Mouse (Mus musculus) neural tube, embryonic 12.5 days (tissue): Measurements from ENCODE around the gene Nr2f1. TPM values are rescaled to one million over a fixed set of nuclear protein-coding genes. Genes with fewer than 3 reads are reported as not detected.

Source experiments
- ATAC-seq: fragments of 200-750 bp; cut with Nextera tagmentation; 2 replicates; pipeline ENCODE4 v1.8.0; 2017; ENCODE audit warnings: low read depth, mild to moderate bottlenecking, moderate TSS enrichment, moderate library complexity; ENCODE audit not compliant: low FRiP score
- H3K27ac ChIP-seq: fragments of 300-500 bp; sonication (generic); 2 replicates; pipeline ENCODE4 v1.5.1; 2016
- H3K27me3 ChIP-seq: fragments of 300-500 bp; sonication (generic); replicated peaks from 2 replicates; pipeline ENCODE4 v1.6.1; 2016; ENCODE audit warnings: mild to moderate bottlenecking
- H3K36me3 ChIP-seq: fragments of 300-500 bp; sonication (generic); 2 replicates; pipeline ENCODE4 v1.6.1; 2016; ENCODE audit warnings: mild to moderate bottlenecking
- H3K4me1 ChIP-seq: fragments of 300-500 bp; sonication (generic); 2 replicates; pipeline ENCODE4 v1.6.1; 2016
- H3K4me2 ChIP-seq: fragments of 300-500 bp; sonication (generic); replicated peaks from 2 replicates; pipeline ENCODE4 v1.6.1; 2016; ENCODE audit warnings: mild to moderate bottlenecking
- H3K4me3 ChIP-seq: fragments of 300-500 bp; sonication (generic); 2 replicates; pipeline ENCODE4 v1.5.1; 2016
- H3K9ac ChIP-seq: fragments of 300-500 bp; sonication (generic); 2 replicates; pipeline ENCODE4 v1.6.1; 2016; ENCODE audit warnings: mild to moderate bottlenecking
- H3K9me3 ChIP-seq: fragments of 300-500 bp; sonication (generic); 2 replicates; pipeline ENCODE4 v1.6.1; 2016; ENCODE audit warnings: mild to moderate bottlenecking
- WGBS: fragments of 180-500 bp; shearing (Covaris S2); methylation state at CpG from one replicate; pipeline ENCODE4 v1.1.7; 2016; 5-methylcytosine and 5-hydroxymethylcytosine counted together
- polyA plus RNA-seq: library from polyadenylated mRNA; unstranded; fragments of >200 nt; fragmentation: Nextera tagmentation; extraction: Ambion mirVana; gene quantifications from 2 replicates; pipeline ENCODE4 v1.2.1, GENCODE M21; 2016

Nr2f1 gene
- polyA plus RNA-seq, 1 experiment from 2014 or later, result 48.4 TPM

DNA sequence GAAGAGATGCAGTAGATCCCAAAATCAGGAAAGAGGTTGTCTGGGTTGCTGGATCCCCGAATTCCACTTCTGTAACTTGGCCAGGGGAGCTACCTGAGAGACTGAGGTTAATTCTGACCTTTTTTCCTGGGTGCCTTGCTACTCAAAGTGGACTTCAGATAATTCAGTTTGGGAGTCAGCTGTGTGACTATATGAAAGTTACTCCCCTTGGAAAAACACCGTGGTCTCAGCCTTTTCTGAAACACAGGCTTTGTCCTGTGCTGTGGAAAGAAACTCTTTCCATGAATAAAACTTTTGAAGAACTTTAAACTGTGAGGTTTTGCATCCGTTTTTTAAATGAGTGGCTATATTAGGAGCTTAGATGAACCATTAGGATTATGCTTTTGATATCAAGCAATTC, 25.4 kb downstream of the Nr2f1 start:
- 14% methylated on average over 3 of the region's 3 CpGs for WGBS
- Histone ChIP-seq H3K4me2 (no peak overlapping the region), H3K27me3 (peaks cover 51% of the 10 kb centered on the region), H3K4me3 (no peak overlapping the region), H3K4me1 (peaks cover 8% of the 10 kb centered on the region), H3K9me3 (no peaks in the 10 kb centered on the region), H3K36me3 (no peaks in the 10 kb centered on the region), H3K27ac (no peak overlapping the region), H3K9ac (no peak overlapping the region)
- no peak for ATAC-seq

DNA sequence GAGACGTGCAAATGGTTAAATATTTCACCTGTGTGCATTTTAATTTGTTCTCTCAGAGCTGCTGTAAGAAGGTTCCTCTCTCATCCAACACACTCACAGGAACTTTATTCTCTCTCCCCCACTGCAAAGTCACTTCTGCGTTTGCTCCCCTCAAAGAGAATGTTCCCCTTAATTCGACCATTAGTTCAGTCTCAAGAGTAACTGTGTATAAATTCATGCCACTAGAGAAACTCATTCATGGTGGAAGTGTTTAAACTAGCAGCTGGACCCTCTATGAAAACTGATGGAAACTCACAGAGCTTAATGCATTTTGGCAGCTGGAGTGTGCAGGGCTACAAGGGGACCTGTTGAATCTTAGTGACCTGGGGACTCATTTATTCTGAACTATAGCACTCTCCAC, 26.7 kb downstream of the Nr2f1 start:
- peaks cover 51% of the 10 kb centered on the region for H3K27me3 ChIP-seq

DNA sequence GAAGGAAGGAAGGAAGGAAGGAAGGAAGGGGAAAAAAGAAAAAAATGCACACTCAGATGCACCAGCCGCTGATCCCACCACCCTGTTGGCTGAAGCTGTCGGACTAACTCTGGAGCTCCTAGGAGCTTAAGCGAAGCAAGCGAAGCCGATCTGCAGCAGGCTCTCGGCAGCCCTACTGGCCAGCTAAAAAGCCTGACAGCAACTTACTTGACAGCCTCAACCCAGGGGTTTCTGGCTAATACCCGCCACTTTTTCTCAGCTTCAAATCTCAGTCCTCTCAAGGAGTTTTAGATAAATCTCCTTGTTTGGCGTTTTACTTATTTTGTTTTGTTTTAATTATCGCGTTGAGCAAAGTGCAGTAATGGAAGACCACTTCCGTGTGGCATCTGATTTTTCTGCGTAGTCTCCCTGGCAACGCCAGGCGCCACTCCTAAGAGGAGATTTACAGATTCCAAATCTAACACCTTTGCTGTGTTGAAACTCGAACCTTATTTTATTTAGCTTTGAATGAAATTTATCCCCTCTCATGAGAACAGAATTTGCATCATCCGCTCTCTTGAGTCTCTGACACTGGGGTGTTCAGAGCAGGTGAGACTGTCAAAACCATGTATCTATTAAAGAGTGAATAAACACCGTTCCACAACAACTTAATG, 27.4 kb downstream of the Nr2f1 start:
- Histone ChIP-seq H3K9me3 (no peaks in the 10 kb centered on the region), H3K9ac (no peak overlapping the region), H3K4me3 (no peak overlapping the region), H3K36me3 (no peaks in the 10 kb centered on the region), H3K4me2 (peak overlapping the region; percentile 37), H3K4me1 (peaks cover 5% of the 10 kb centered on the region; the same call in 1 of the 2 replicates), H3K27ac (no peak overlapping the region), H3K27me3 (peaks cover 51% of the 10 kb centered on the region)
- ATAC-seq, result peak; percentile 51; the same call in 1 of the 2 replicates
- 3% methylated on average over 17 of the region's 17 CpGs for WGBS

More for the DNA sequence above, 26.7 kb downstream of the Nr2f1 start:
- H3K9me3 ChIP-seq, result no peaks in the 10 kb centered on the region
- H3K36me3 ChIP-seq, result no peaks in the 10 kb centered on the region
- H3K4me1 ChIP-seq, result peaks cover 5% of the 10 kb centered on the region; the same call in 1 of the 2 replicates
- WGBS, result 11% methylated on average over 3 of the region's 3 CpGs
- H3K4me3 ChIP-seq, result no peak overlapping the region
- no peak overlapping the region for H3K9ac ChIP-seq
- ATAC-seq, result no peak
- H3K4me2 ChIP-seq, result no peak overlapping the region
- no peak overlapping the region for H3K27ac ChIP-seq

DNA sequence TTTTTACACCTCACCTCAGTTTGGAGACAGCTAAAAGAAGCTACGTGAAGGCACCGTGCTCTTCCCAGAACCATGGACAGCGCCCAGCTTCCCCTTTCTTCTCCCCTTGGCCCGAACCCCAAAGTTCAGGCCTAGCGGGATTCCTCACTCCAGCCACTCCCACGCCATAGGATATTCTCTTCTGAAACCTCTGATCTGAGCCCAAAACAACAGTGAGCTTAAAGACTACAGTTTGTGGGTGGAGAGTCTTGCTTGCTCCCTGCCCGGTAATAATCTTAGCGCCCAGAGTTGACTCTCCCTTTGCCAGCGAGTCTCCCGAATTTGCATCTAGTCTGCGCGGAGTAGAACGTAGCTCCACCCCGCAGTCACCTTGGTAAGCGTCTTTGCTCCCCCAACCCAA, 28.2 kb downstream of the Nr2f1 start:
- peaks cover 5% of the 10 kb centered on the region; the same call in 1 of the 2 replicates for H3K4me1 ChIP-seq
- H3K27ac ChIP-seq, result no peak overlapping the region
- ATAC-seq, result no peak
- no peak overlapping the region for H3K9ac ChIP-seq
- 5% methylated on average over 15 of the region's 15 CpGs for WGBS
- H3K9me3 ChIP-seq, result no peaks in the 10 kb centered on the region
- H3K27me3 ChIP-seq, result peaks cover 47% of the 10 kb centered on the region
- H3K4me2 ChIP-seq, result peak overlapping the region; percentile 37
- no peak overlapping the region for H3K4me3 ChIP-seq
- H3K36me3 ChIP-seq, result no peaks in the 10 kb centered on the region

DNA sequence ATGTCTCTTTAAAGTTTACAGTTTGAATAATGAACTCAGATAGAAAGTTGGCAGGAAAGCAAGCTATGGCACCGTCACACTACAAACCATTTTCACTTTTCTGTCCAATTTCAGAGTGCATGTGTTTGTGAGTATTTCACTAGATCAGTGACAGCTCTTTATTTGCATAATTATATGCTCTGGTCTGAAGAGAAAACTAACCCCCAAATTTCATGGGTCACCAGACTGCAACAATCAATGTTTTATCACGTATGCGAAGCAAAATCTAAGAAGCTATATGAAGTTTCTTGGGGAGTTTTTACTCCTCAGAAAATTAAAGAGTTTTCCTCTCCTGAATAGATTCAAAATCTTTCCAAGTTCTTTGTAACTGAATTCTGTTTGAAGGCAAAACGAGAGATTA, 31.4 kb downstream of the Nr2f1 start:
- Histone ChIP-seq H3K27ac (no peak overlapping the region), H3K9me3 (no peaks in the 10 kb centered on the region), H3K4me3 (no peak overlapping the region), H3K9ac (no peak overlapping the region), H3K4me2 (no peak overlapping the region), H3K27me3 (peaks cover 28% of the 10 kb centered on the region), H3K36me3 (no peaks in the 10 kb centered on the region), H3K4me1 (peaks cover 5% of the 10 kb centered on the region; the same call in 1 of the 2 replicates)
- no peak for ATAC-seq
- WGBS, result 20% methylated on average over 4 of the region's 4 CpGs

DNA sequence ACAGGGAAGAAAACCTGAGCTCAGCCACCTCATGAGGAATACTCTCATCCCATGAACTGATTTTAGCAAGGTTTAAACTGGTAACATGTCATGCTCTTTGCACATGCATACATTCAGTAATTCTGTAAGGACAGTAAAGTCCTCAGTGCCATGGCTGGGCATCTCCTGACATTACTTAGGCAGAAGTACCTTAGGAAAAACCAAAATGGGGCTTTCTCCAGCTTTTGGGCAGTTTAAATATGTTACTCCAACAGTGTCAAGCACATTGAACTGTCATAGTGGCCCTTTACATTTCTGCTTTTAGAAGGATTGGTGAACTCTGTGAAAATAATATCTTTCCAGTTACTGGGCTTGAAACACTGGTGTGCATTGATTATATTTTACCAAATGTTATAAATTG, 34.6 kb downstream of the Nr2f1 start:
- Histone ChIP-seq H3K4me3 (no peak overlapping the region), H3K27me3 (peaks cover 5% of the 10 kb centered on the region; the same call in 1 of the 2 replicates), H3K4me1 (peaks cover 8% of the 10 kb centered on the region; the same call in 1 of the 2 replicates), H3K9me3 (no peaks in the 10 kb centered on the region), H3K27ac (no peak overlapping the region), H3K9ac (no peak overlapping the region), H3K36me3 (no peaks in the 10 kb centered on the region), H3K4me2 (no peak overlapping the region)
- no peak for ATAC-seq

DNA sequence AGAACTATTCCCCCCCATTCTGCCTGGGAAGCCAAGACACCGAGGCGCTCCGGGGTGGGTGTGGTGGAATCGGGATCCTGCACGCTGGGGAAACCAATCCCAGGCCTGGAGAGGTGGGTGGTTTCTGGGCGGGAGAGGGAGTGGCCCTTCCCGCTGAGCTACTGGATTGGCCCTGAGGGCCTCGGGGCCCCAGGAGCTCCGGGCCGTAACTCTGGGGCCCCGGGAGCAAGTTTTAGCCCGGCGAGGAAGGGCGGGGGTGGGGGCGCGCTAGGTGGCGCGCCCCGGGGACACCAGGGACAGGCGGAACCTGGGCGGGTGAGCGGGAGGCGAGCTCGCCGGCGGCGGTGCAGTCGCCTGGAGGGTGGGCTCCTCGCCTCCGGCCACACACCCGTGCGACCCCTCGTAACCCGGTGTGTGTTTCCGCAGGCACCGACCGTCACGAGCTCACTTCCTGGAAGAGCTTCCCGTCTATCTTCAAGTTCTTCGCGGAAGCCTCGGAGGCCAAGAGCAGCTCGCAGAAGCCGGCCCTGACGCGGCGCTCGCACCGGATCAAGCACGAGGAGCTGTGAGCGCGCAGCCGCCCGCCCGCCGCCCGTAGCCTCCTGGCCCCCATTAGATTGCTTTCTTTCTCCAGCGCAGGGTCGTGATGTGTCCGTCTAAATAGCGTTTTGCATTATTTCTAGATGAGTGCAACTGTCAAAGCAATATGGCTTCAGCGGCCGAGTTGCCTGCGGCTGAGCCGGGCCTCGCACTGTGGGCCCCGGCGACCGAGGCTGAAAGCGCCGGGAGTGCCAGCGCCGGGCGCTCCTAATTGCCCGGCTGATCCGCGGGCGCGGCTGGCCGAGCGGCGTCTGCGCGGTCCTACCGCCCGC, 36.2 kb downstream of the Nr2f1 start:
- WGBS, result under 1% methylated on average over 80 of the region's 86 CpGs

DNA sequence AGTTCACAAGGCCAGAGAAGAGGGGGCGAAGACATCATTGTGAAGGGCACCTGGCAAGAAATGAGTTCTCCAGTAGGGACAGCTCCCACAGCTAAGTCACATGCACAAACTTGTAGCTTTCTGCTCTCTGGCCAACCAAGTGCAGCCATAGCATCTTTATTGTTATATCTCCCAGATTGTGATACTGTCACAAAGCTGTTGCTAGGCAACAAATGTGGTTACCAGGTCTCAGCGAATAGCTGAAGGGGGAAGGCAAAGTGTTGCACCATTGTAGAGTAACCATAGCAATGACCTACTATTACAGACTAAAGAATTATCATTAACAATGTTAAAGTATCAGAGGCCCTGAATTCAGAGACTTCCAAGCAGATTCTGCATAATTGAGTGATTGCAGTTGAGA, 37.4 kb downstream of the Nr2f1 start:
- H3K4me2 ChIP-seq, result no peak overlapping the region
- no peak overlapping the region for H3K4me3 ChIP-seq
- H3K9me3 ChIP-seq, result no peaks in the 10 kb centered on the region
- H3K27me3 ChIP-seq, result no peaks in the 10 kb centered on the region
- H3K36me3 ChIP-seq, result no peaks in the 10 kb centered on the region
- WGBS, result 24% methylated on average over 2 of the region's 2 CpGs
- peaks cover 8% of the 10 kb centered on the region; the same call in 1 of the 2 replicates for H3K4me1 ChIP-seq
- no peak overlapping the region for H3K27ac ChIP-seq
- peak; percentile 39 for ATAC-seq
- H3K9ac ChIP-seq, result no peak overlapping the region

More for the DNA sequence above, 36.2 kb downstream of the Nr2f1 start:
- H3K27me3 ChIP-seq, result no peaks in the 10 kb centered on the region
- peaks cover 8% of the 10 kb centered on the region; the same call in 1 of the 2 replicates for H3K4me1 ChIP-seq
- H3K36me3 ChIP-seq, result no peaks in the 10 kb centered on the region
- H3K9me3 ChIP-seq, result no peaks in the 10 kb centered on the region
- H3K9ac ChIP-seq, result peak overlapping the region; percentile 76
- H3K4me2 ChIP-seq, result peak overlapping the region; percentile 88
- H3K27ac ChIP-seq, result peak overlapping the region; percentile 59
- H3K4me3 ChIP-seq, result peak overlapping the region; percentile 80
- ATAC-seq, result peak; percentile 95

DNA sequence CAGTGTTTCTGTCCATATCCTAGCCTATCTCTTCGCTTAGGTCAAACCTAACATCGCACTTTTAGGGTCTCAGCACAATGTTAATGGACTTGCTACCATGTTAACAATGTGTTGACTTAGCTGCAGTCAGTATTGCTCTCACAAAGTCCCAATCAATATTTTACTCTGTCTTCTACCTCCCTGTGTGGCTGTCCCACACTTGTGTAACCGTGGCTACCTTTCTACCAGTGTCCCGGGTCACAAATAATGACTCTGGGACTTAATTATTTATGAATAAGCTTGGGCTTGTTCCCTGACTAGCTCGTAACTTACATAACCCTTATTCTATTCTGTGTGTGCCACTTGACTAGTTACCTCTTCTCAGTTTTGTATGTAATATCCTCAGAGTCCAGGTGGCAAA, 42.1 kb downstream of the Nr2f1 start:
- Histone ChIP-seq H3K9ac (no peak overlapping the region), H3K4me3 (no peak overlapping the region), H3K27ac (no peak overlapping the region), H3K27me3 (no peaks in the 10 kb centered on the region), H3K36me3 (no peaks in the 10 kb centered on the region), H3K4me2 (no peak overlapping the region), H3K4me1 (peaks cover 5% of the 10 kb centered on the region; the same call in 1 of the 2 replicates), H3K9me3 (no peaks in the 10 kb centered on the region)
- 77% methylated on average over 5 of the region's 5 CpGs for WGBS
- no peak for ATAC-seq

Other genes starting within 250 kb of the Nr2f1 start
- 1.4 and 1.5 TPM in 2 replicates for gene Pou5f2, start 174.9 kb downstream of the Nr2f1 start, polyA plus RNA-seq